Mouse (Mus musculus): ENCODE results near the gene 3110040N11Rik. TPM values are rescaled to one million over a fixed set of nuclear protein-coding genes. Genes with fewer than 3 reads are reported as not detected.

3110040N11Rik gene
- polyA plus RNA-seq, 1 experiment from 2014 or later = 55.6 TPM

Other genes with a start within 250 kb of the 3110040N11Rik start
- 0.13 and 0.17 TPM in 2 replicates for gene Fsd2, start 222.5 kb downstream of the 3110040N11Rik start, polyA plus RNA-seq (2014; fragmentation: Nextera tagmentation; extraction: Ambion mirVana)
- 5.0 and 7.3 TPM in 2 replicates for gene Whamm, start 218.2 kb downstream of the 3110040N11Rik start, polyA plus RNA-seq (2014; fragmentation: Nextera tagmentation; extraction: Ambion mirVana)
- 19.5 and 21.9 TPM in 2 replicates for gene Homer2, start 82.0 kb downstream of the 3110040N11Rik start, polyA plus RNA-seq (2014; fragmentation: Nextera tagmentation; extraction: Ambion mirVana)
- 131 and 134 TPM in 2 replicates for gene Ramac, start 26.6 kb downstream of the 3110040N11Rik start, polyA plus RNA-seq (2014; fragmentation: Nextera tagmentation; extraction: Ambion mirVana)
- gene Btbd1, start 40.0 kb upstream of the 3110040N11Rik start, polyA plus RNA-seq (2014; fragmentation: Nextera tagmentation; extraction: Ambion mirVana) = 80.0 and 81.8 TPM in 2 replicates
- gene Gm10160, start 66.3 kb upstream of the 3110040N11Rik start, polyA plus RNA-seq (2014; fragmentation: Nextera tagmentation; extraction: Ambion mirVana) = not detected in 2 replicates
- 8.7 and 12.5 TPM in 2 replicates for gene Tm6sf1, start 69.5 kb upstream of the 3110040N11Rik start, polyA plus RNA-seq (2014; fragmentation: Nextera tagmentation; extraction: Ambion mirVana)
- gene Hdgfl3, start 145.0 kb upstream of the 3110040N11Rik start, polyA plus RNA-seq (2014; fragmentation: Nextera tagmentation; extraction: Ambion mirVana) = 20.2 and 20.5 TPM in 2 replicates
- 5.3 and 5.9 TPM in 2 replicates for gene Bnc1, start 202.8 kb upstream of the 3110040N11Rik start, polyA plus RNA-seq (2014; fragmentation: Nextera tagmentation; extraction: Ambion mirVana)

Data from stomach, embryonic 14.5 days (tissue).